Mouse (Mus musculus): ENCODE measurements at regions not wholly inside any gene's neighbourhood (a gene's known extent, or its start where the extent isn't known, plus 50 kb on each side); places are given as distances from the start of the nearest gene placed in this dataset.

GRCm38 (mm10) chr13:6492916-6493619 is 54.9 kb upstream of the Pitrm1 start:
- TF ChIP-seq CTCF (IDR thresholded peaks at IDR 0.05): no peak
- TF ChIP-seq EP300 (IDR thresholded peaks at IDR 0.05): no peak
